In genomic region chr3:93360045-93360444, GRCm38 (mm10) we compare ENCODE assay signal across 8 mouse cellular contexts. TPM values are rescaled to one million over a fixed set of nuclear protein-coding genes. Genes with fewer than 3 reads are reported as not detected.
DNase-seq lines count a peak whose midpoint lies in the region; ATAC-seq and TF ChIP-seq lines count a peak whose summit lies in the region.

No protein-coding gene starts in this region.

- no peaks in the 10 kb centered on the region for H3K9me3 ChIP-seq in hindbrain, embryonic 16.5 days (ENCODE audit: control insufficient read depth, low read length)
- H3K9me3 ChIP-seq in neural tube, embryonic 11.5 days (ENCODE audit: control insufficient read depth, low read length), result no peaks in the 10 kb centered on the region

- no peaks in the 10 kb centered on the region for H3K27me3 ChIP-seq in heart, adult 2 months (ENCODE audit: control insufficient read depth, insufficient read depth, low read length)
- H3K27me3 ChIP-seq in hindbrain, embryonic 16.5 days (replicated peaks; ENCODE audit: control insufficient read depth, insufficient read depth, low read length), result no peaks in the 10 kb centered on the region
- H3K27me3 ChIP-seq in neural tube, embryonic 11.5 days (ENCODE audit: control insufficient read depth, insufficient read depth, low read length), result no peaks in the 10 kb centered on the region

- TF ChIP-seq EP300 in heart, adult 2 months (IDR thresholded peaks at IDR 0.05; ENCODE audit: insufficient read depth, low read depth, low read length), result no peak

- no peaks in the 10 kb centered on the region for H3K36me3 ChIP-seq in heart, adult 2 months (ENCODE audit: control insufficient read depth, insufficient read depth, low read length)
- no peaks in the 10 kb centered on the region for H3K36me3 ChIP-seq in hindbrain, embryonic 16.5 days (ENCODE audit: control insufficient read depth, insufficient read depth, low read length)
- H3K36me3 ChIP-seq in neural tube, embryonic 11.5 days (ENCODE audit: control insufficient read depth, insufficient read depth, low read length), result no peaks in the 10 kb centered on the region

- H3K9ac ChIP-seq in heart, adult 2 months (ENCODE audit: low read depth, low read length), result no peak overlapping the region
- no peak overlapping the region for H3K9ac ChIP-seq in hindbrain, embryonic 16.5 days (ENCODE audit: low read depth, low read length)
- no peak overlapping the region for H3K9ac ChIP-seq in neural tube, embryonic 11.5 days (ENCODE audit: low read length)

- intact Hi-C loops in heart, adult 2 months (cut with DNase I), result loop anchor here (5.0 kb wide), 1 partner anchor 242 kb away; no protein-coding TSS in a partner anchor
- intact Hi-C loops in left cerebral cortex, postnatal 14 days (cut with DNase I), result loop anchor here (2.0 to 5.0 kb wide), 3 partner anchors 45 to 248 kb away; no protein-coding TSS in a partner anchor

- TF ChIP-seq POLR2A in heart, adult 2 months (IDR thresholded peaks at IDR 0.05; ENCODE audit: insufficient read depth, low read depth, low read length), result no peak

- no peaks in the 10 kb centered on the region for H3K4me1 ChIP-seq in heart, adult 2 months (ENCODE audit: control insufficient read depth, insufficient read depth, low read length)
- H3K4me1 ChIP-seq in hindbrain, embryonic 16.5 days (ENCODE audit: control insufficient read depth, insufficient read depth, low read depth, low read length), result no peaks in the 10 kb centered on the region
- H3K4me1 ChIP-seq in neural tube, embryonic 11.5 days (ENCODE audit: control insufficient read depth, insufficient read depth, low read length), result no peaks in the 10 kb centered on the region

- DNase-seq in heart, adult 2 months, result peak; percentile 3 to 33
- DNase-seq in heart, adult 11 months, result no peak
- peak; percentile 59 for DNase-seq in MEL-GATA-1-ER (ENCODE audit: extremely low read depth, low read depth)
- DNase-seq in embryo, embryonic 11 days, result peak; percentile 60
- peak; percentile 52 to 68 for DNase-seq in left cerebral cortex, postnatal 14 days (ENCODE audit: low spot score in 2 of 2)
- peak; percentile 72 for DNase-seq in neural tube, embryonic 11.5 days (ENCODE audit: low spot score)
- peak; percentile 50 for DNase-seq in thymus, postnatal 25 days

- no peak overlapping the region for H3K4me2 ChIP-seq in hindbrain, embryonic 16.5 days (ENCODE audit: low read length)
- H3K4me2 ChIP-seq in neural tube, embryonic 11.5 days (ENCODE audit: low read depth), result no peak overlapping the region

- H3K4me3 ChIP-seq in heart, adult 2 months, result no peak overlapping the region
- H3K4me3 ChIP-seq in hindbrain, embryonic 16.5 days (ENCODE audit: low read length), result no peak overlapping the region
- H3K4me3 ChIP-seq in neural tube, embryonic 11.5 days (ENCODE audit: low read depth, low read length), result no peak overlapping the region

- TF ChIP-seq CTCF in heart, adult 2 months (IDR thresholded peaks at IDR 0.05), result peak; percentile 66

- WGBS in heart, adult 2 months, result 19% methylated on average over 7 of the region's 7 CpGs
- 21% methylated on average over 7 of the region's 7 CpGs for WGBS in hindbrain, embryonic 16.5 days
- 22% methylated on average over 7 of the region's 7 CpGs for WGBS in neural tube, embryonic 11.5 days

- peak; percentile 32; the same call in 1 of the 2 replicates for ATAC-seq in hindbrain, embryonic 16.5 days
- ATAC-seq in neural tube, embryonic 11.5 days (ENCODE audit: insufficient read depth, low FRiP score, low TSS enrichment), result 0 out of 2 replicates have a peak, but pooled peaks have one; percentile 39

- H3K79me2 ChIP-seq in heart, adult 2 months (replicated peaks; ENCODE audit: control insufficient read depth, insufficient read depth, low read length), result no peaks in the 10 kb centered on the region

- H3K27ac ChIP-seq in heart, adult 2 months, result no peak overlapping the region
- H3K27ac ChIP-seq in hindbrain, embryonic 16.5 days (ENCODE audit: low read depth, low read length), result no peak overlapping the region
- no peak overlapping the region for H3K27ac ChIP-seq in neural tube, embryonic 11.5 days (ENCODE audit: low read depth, low read length)

RNA-seq across cellular contexts. Expression of gene Rptn, which starts 33.5 kb away (rescaled TPM):
- total RNA-seq in heart, adult 2 months (2021), result not detected
- 0.02 TPM in 1 of 2 replicates, not detected in the other for polyA plus RNA-seq in heart, adult 2 months (2012; rRNA removed)
- not detected in 2 replicates for polyA plus RNA-seq in hindbrain, embryonic 16.5 days (2015; fragmentation: Nextera tagmentation; extraction: Ambion mirVana)
- not detected for total RNA-seq in left cerebral cortex, postnatal 14 days (2021)
- polyA plus RNA-seq in neural tube, embryonic 11.5 days (2014; fragmentation: Nextera tagmentation; extraction: Ambion mirVana), result not detected in 2 replicates

RNA-seq across cellular contexts. Expression of gene Hrnr, which starts 40.5 kb away (rescaled TPM):
- total RNA-seq in heart, adult 2 months (2021), result under 1 TPM in 1 of 2 experiments, not detected in 1; 0.03 TPM
- not detected in 2 replicates for polyA plus RNA-seq in heart, adult 2 months (2012; rRNA removed)
- not detected in 2 replicates for polyA plus RNA-seq in hindbrain, embryonic 16.5 days (2015; fragmentation: Nextera tagmentation; extraction: Ambion mirVana)
- not detected for total RNA-seq in left cerebral cortex, postnatal 14 days (2021)
- polyA plus RNA-seq in neural tube, embryonic 11.5 days (2014; fragmentation: Nextera tagmentation; extraction: Ambion mirVana), result not detected in 2 replicates
